Mouse (Mus musculus): ENCODE measurements around the gene Ncoa7. TPM values are rescaled to one million over a fixed set of nuclear protein-coding genes. Genes with fewer than 3 reads are reported as not detected.
"Not testable (repeated sequence)": the region's sequence is repeated elsewhere in the genome, so short reads cannot be mapped to it uniquely, and the experiment has no call there.

Gene Ncoa7
- polyA plus RNA-seq, 1 experiment from 2014 or later: 11.5 TPM

DNA sequence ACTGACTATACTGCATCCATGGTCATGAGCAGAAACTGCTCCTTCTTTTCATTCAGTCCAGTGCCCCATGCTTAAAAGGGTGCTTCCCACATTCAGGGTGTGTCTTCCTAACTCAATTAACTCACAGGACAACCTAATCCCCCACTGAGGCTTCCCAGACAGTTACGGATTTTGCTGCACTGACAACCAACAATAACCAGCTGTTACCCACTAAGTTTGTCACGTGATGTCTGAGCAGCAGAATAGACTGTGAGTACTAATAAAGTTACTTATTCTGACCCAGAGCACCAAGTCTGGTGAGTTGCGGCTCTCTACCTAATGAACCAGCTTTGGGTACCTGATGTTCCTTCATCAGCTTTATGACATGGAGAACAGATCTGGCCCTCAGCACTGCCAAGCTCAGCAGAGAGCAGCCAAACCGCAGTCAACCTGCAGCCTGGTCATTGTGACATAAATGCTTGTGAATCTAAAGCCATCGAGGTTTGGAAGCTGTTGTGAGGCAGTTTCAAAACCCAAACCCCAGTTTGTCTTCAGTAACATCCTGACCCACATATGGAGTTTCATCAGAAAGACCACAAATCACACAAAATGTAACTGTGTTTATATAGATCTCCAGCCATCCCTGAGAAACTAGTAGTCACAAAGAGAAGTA is 16.9 kb downstream of the Ncoa7 start:
- no peaks in the 10 kb centered on the region for H3K9me3 ChIP-seq (ENCODE audit: low read depth, low read length)
- H3K4me2 ChIP-seq: no peak overlapping the region
- no peaks in the 10 kb centered on the region for H3K4me1 ChIP-seq (ENCODE audit: insufficient read depth)
- no peak for ATAC-seq (ENCODE audit: insufficient read depth)
- 77% methylated on average over 5 of the region's 5 CpGs for WGBS
- no peak overlapping the region for H3K27ac ChIP-seq (ENCODE audit: low read depth)
- H3K4me3 ChIP-seq (ENCODE audit: low read depth, low read length): no peak overlapping the region
- TF ChIP-seq CTCF (IDR thresholded peaks at IDR 0.05; ENCODE audit: low read depth): no peak
- H3K36me3 ChIP-seq (ENCODE audit: insufficient read depth): no peaks in the 10 kb centered on the region
- no peaks in the 10 kb centered on the region for H3K27me3 ChIP-seq (ENCODE audit: insufficient read depth, low read length)
- no peak overlapping the region for H3K9ac ChIP-seq
- no peak for DNase-seq

DNA sequence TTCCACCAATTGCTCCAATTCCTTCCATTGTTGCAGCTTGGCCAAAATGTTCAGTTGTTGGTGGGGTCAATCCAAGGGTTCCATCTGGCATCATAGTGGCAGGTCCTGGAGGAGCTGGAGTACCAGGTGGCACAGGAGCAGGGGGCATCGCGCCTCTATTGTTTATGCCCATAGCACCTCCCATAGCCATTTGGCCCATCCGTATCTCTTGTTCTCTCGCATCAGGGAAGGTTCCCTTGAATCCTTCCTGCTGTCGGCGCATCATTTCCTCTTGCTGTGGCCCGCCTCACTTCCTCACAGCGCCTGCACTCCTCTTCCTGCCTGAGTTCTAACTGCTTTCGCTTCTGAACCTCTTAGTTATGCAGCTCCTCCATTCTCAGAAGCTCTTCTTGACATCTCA is 22.2 kb downstream of the Ncoa7 start:
- not testable (repeated sequence) for H3K9ac ChIP-seq; H3K4me2 ChIP-seq; H3K36me3 ChIP-seq (ENCODE audit: insufficient read depth); H3K27me3 ChIP-seq (ENCODE audit: insufficient read depth, low read length); H3K4me1 ChIP-seq (ENCODE audit: insufficient read depth); H3K27ac ChIP-seq (ENCODE audit: low read depth); DNase-seq; ATAC-seq (ENCODE audit: insufficient read depth); H3K4me3 ChIP-seq (ENCODE audit: low read depth, low read length); H3K9me3 ChIP-seq (ENCODE audit: low read depth, low read length)
- WGBS: 89% methylated on average over 9 of the region's 9 CpGs

DNA sequence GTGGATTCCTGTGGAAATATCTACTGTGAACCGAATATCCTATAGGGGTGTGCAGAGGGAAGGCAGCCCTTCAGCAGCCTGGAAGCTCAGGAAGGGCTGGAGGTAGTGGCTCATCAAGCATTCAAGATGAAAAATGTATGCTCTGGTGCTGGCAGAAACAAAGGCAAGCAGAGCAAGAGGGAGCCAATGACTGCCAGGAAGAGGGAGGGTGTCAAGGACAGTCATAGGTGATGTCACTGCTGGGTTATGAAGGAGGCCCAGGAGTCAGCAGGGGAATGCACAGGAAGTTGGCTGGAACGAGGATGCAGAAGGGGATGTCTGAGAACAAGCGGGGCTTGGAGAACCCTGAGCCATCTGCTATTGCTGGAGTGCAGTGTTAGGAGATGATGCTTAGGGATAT is 24.9 kb downstream of the Ncoa7 start:
- ATAC-seq (ENCODE audit: insufficient read depth): peak; percentile 61; the same call in 1 of the 2 replicates
- H3K4me3 ChIP-seq (ENCODE audit: low read depth, low read length): no peak overlapping the region
- no peak overlapping the region for H3K9ac ChIP-seq
- H3K4me2 ChIP-seq: no peak overlapping the region
- H3K27ac ChIP-seq (ENCODE audit: low read depth): no peak overlapping the region
- no peaks in the 10 kb centered on the region for H3K9me3 ChIP-seq (ENCODE audit: low read depth, low read length)
- H3K4me1 ChIP-seq (ENCODE audit: insufficient read depth): no peaks in the 10 kb centered on the region
- no peaks in the 10 kb centered on the region for H3K27me3 ChIP-seq (ENCODE audit: insufficient read depth, low read length)
- peak; percentile 9 for DNase-seq
- no peaks in the 10 kb centered on the region for H3K36me3 ChIP-seq (ENCODE audit: insufficient read depth)
- no peak for TF ChIP-seq CTCF (IDR thresholded peaks at IDR 0.05; ENCODE audit: low read depth)
- 61% methylated on average over 3 of the region's 3 CpGs for WGBS

DNA sequence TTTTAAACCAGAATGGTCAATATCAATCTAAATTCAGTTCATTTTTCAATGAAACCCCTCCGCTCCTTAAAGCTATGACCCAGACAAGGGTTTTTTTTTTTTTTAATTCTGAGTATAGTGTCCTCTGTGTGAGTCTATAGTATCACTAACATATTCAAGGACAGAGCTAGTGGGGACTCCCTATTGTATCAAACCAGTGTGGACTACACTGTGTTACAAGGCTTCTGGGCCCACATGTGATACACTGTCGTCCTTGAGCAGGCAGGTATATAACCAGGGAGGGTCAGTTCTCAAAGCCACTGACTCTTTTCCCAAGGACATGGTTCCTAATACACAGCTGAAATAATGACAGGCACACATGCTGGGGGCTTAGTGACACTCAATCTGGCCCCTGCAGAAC is 27.1 kb downstream of the Ncoa7 start:
- no peak for TF ChIP-seq CTCF (IDR thresholded peaks at IDR 0.05; ENCODE audit: low read depth)
- peak; percentile 67 for ATAC-seq (ENCODE audit: insufficient read depth)
- Histone ChIP-seq H3K4me3 (ENCODE audit: low read depth, low read length) (no peak overlapping the region), H3K4me2 (no peak overlapping the region), H3K36me3 (ENCODE audit: insufficient read depth) (no peaks in the 10 kb centered on the region), H3K4me1 (ENCODE audit: insufficient read depth) (no peaks in the 10 kb centered on the region), H3K9ac (no peak overlapping the region), H3K9me3 (ENCODE audit: low read depth, low read length) (no peaks in the 10 kb centered on the region), H3K27ac (ENCODE audit: low read depth) (peak overlapping the region; percentile 54; the same call in 1 of the 2 replicates), H3K27me3 (ENCODE audit: insufficient read depth, low read length) (no peaks in the 10 kb centered on the region)
- DNase-seq: no peak
- 57% methylated on average over 2 of the region's 2 CpGs for WGBS

DNA sequence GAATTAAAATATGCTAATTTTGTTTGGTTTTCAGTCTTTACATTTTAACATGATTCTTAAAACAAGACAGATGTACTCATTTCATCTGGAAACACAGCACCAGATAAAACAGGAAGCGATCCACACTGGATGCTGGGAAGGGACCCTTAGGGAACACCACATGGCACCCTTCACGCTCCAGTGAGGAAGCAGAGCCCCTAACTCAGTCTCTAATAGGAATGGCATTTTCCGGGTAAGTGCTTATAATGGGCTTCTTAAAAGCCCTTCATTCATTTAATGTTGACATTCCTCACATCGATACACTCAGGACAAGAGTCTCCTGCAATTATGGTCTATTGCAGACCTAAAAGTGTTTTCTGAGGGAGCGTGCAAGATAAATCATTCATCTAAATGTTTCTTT is 27.6 kb downstream of the Ncoa7 start:
- Histone ChIP-seq H3K27ac (ENCODE audit: low read depth) (no peak overlapping the region), H3K36me3 (ENCODE audit: insufficient read depth) (no peaks in the 10 kb centered on the region), H3K4me3 (ENCODE audit: low read depth, low read length) (no peak overlapping the region), H3K4me1 (ENCODE audit: insufficient read depth) (no peaks in the 10 kb centered on the region), H3K27me3 (ENCODE audit: insufficient read depth, low read length) (no peaks in the 10 kb centered on the region), H3K9me3 (ENCODE audit: low read depth, low read length) (no peaks in the 10 kb centered on the region), H3K4me2 (no peak overlapping the region), H3K9ac (no peak overlapping the region)
- ATAC-seq (ENCODE audit: insufficient read depth) (peak; percentile 82; the same call in 1 of the 2 replicates), DNase-seq (peak; percentile 42)
- 55% methylated on average over 5 of the region's 5 CpGs for WGBS
- TF ChIP-seq CTCF (IDR thresholded peaks at IDR 0.05; ENCODE audit: low read depth): no peak

DNA sequence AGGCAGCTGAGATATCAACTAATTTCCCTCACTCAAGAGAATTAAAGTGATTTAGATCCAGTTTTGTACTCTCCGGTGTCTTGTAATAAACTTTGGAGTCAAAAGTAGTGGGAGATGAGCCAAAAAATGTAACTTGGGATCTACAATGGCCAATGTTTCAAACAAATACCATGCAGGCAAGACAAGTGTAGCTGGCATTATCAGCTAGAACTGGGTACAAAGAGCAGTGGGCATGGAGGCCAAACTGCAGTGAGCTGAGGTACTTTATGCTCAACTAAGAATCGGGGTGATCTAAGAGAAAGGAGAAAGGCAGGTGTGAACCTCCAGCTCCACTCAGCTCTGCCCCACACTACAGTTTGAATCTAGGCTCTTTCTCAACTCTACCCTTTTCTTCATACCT is 28.7 kb downstream of the Ncoa7 start:
- ATAC-seq (ENCODE audit: insufficient read depth) (no peak), DNase-seq (no peak)
- Histone ChIP-seq H3K9ac (no peak overlapping the region), H3K9me3 (ENCODE audit: low read depth, low read length) (no peaks in the 10 kb centered on the region), H3K4me3 (ENCODE audit: low read depth, low read length) (no peak overlapping the region), H3K27ac (ENCODE audit: low read depth) (no peak overlapping the region), H3K4me2 (no peak overlapping the region), H3K4me1 (ENCODE audit: insufficient read depth) (no peaks in the 10 kb centered on the region), H3K36me3 (ENCODE audit: insufficient read depth) (no peaks in the 10 kb centered on the region), H3K27me3 (ENCODE audit: insufficient read depth, low read length) (no peaks in the 10 kb centered on the region)
- TF ChIP-seq CTCF (IDR thresholded peaks at IDR 0.05; ENCODE audit: low read depth): no peak
- 76% methylated on average over 2 of the region's 2 CpGs for WGBS

DNA sequence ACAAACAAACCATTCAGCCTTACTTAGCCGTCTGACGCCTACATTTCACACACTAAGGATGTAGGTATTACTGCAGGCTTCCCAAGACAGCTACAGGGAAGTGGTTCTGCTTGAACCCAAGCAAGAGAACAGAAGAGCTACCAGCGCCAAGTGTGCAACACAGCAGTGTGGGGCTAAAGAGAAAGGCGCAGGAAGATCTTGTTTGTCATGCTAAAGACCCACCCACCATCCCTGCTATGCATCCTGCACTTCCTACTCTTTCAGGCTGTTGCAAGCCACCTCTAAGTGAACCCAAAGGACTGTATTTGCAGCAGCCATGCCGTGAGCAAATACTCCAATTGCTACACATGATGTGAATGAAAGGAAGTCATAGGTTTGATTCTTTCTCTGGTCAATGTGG is 29.9 kb downstream of the Ncoa7 start:
- no peaks in the 10 kb centered on the region for H3K27me3 ChIP-seq (ENCODE audit: insufficient read depth, low read length)
- no peaks in the 10 kb centered on the region for H3K4me1 ChIP-seq (ENCODE audit: insufficient read depth)
- 63% methylated on average over 5 of the region's 5 CpGs for WGBS
- H3K27ac ChIP-seq (ENCODE audit: low read depth): no peak overlapping the region
- ATAC-seq (ENCODE audit: insufficient read depth) (no peak), DNase-seq (no peak)
- H3K9ac ChIP-seq: no peak overlapping the region
- no peaks in the 10 kb centered on the region for H3K9me3 ChIP-seq (ENCODE audit: low read depth, low read length)
- H3K4me2 ChIP-seq: no peak overlapping the region
- no peaks in the 10 kb centered on the region for H3K36me3 ChIP-seq (ENCODE audit: insufficient read depth)
- H3K4me3 ChIP-seq (ENCODE audit: low read depth, low read length): no peak overlapping the region
- TF ChIP-seq CTCF (IDR thresholded peaks at IDR 0.05; ENCODE audit: low read depth): no peak
